Mouse (Mus musculus) heart, postnatal 10 days (tissue): ENCODE measurements around the gene Gm648. TPM values are rescaled to one million over a fixed set of nuclear protein-coding genes. Genes with fewer than 3 reads are reported as not detected.
"Not testable (repeated sequence)": the region's sequence is repeated elsewhere in the genome, so short reads cannot be mapped to it uniquely, and the experiment has no call there.

ENCODE experiments used
- DNase-seq, 2 experiments: peaks; one replicate each; pipeline ENCODE4 v3.0.0; 2021
- intact Hi-C: fragments of 180-260 bp; cut with DNase I; formaldehyde crosslinking; loops from one replicate; pipeline ENCODE4 v1.15.1; 2025
- microRNA-seq, 2 experiments: library from miRNA; unstranded; fragments of <30 nt; microRNA quantifications; one replicate each; pipeline ENCODE4 v1.2.0; 2022
- total RNA-seq, 2 experiments: library from RNA; stranded (reverse); gene quantifications; 2 replicates each; pipeline ENCODE4 v1.2.3; 2021

Gm648 gene
- total RNA-seq, result not detected

DNA sequence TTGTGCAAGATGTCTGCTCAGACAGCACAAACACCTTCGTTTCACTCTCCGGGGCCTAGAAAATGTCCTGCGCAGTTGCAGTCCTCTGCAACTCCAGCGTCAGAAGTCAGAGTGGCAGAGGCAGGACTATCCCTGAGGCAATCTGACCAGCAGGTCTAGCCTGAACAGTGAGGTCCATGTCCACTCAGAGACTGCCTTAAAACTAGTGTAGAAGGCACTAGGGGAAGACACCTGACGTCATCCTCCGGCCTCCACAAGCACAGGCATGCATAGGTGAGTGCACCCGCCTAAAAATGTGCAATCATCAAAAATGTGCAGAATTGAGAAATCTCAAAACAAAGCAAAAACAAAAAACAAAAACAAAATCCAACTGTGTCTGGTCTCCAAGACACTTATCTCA is at the start of gene Gm648:
Gene Gm648, minus strand, starts transcription at position 101 of the 400 bp plus-strand sequence.
- no peak for DNase-seq
- intact Hi-C loops, result no loop called here

GRCm38 (mm10) chrX:56597887-56598640 is 48.7 kb upstream of the Gm648 start, which contains the start of gene Mmgt1:
TSS of gene Mmgt1 (minus strand) at chrX:56598069.
- DNase-seq, result peak; percentile 92 to 94
- intact Hi-C loops, result no loop called here

GRCm38 (mm10) chrX:56597219-56597886 is 47.9 kb upstream of the Gm648 start:
- DNase-seq, result peak; percentile 19 to 31
- intact Hi-C loops, result no loop called here

- no peak for DNase-seq
Observed at GRCm38 (mm10) chrX:56578200-56578599, 28.8 kb upstream of the Gm648 start.

DNA sequence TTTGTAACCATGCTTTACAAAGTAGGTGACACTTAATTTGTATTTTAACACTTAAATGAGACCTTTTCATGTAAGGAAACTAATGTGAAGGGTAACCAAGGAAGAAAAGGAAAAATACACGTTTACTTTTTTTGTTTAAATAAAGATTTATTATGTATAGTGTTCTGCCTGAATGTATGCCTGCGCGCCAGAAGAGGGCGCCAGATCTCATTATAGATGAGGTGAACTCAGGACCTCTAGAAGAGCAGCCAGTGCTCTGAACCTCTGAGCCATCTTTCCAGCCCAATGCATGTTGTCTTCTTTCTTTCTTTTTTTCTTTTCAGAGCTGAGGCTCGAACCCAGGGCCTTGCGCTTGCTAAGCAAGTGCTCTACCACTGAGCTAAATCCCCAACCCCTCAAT is 23.1 kb upstream of the Gm648 start:
- intact Hi-C loops, result no loop called here
- peak; percentile 2 to 11 for DNase-seq

More at GRCm38 (mm10) chrX:56578200-56578599, 28.8 kb upstream of the Gm648 start:
- intact Hi-C loops, result no loop called here

DNA sequence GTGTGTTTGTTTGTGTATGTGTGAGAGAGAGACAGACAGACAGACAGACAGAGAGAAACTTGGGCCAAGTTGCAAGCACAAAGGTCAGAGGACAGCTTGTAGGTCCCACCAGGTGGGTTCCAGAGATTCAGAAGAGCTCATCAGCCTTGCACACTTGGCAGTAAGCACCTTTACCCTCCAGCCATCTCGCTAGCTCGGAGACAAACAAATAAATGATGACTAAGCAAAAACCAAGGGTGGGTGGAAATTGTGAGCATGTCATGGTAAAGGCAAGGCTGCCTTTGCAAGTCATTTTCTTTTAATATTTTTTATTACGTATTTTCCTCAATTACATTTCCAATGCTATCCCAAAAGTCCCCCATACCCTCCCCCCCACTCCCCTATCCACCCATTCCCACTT is 4.2 kb upstream of the Gm648 start:
- DNase-seq, result no peak
- intact Hi-C loops, result no loop called here

GRCm38 (mm10) chrX:56537162-56537561 is 12.2 kb downstream of the Gm648 start:
- intact Hi-C loops, result loop anchor here (5.0 kb wide), 1 partner anchor 300 kb away; no protein-coding TSS in a partner anchor
- peak; percentile 16 to 32 for DNase-seq

GRCm38 (mm10) chrX:56531266-56531665 is 18.1 kb downstream of the Gm648 start:
- DNase-seq, result peak; percentile 58 to 72
- intact Hi-C loops, result no loop called here

DNA sequence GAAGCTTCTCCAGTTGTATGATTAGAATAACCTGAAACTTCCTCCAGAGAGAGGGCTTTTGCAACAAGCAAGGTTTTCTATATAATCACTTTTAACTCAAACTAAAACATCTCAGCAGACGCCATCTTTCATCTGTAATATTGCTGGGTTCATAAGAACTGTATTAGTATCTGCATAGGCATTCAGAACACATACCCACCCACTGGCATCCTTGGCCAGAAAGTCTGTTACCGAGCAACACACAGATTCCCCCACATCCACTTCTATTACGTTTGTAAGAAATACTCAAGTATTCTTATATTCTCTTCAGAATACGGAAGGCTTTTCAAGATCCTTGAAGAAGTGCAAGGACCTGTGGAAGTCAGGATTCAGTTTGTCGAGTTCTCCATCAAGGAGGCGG is 25.0 kb downstream of the Gm648 start, which contains the start of gene Gm10477:
Gene Gm10477, plus strand, starts transcription at position 301 of the 400 bp plus-strand sequence.
- DNase-seq, intact Hi-C loops: not testable (repeated sequence)

DNA sequence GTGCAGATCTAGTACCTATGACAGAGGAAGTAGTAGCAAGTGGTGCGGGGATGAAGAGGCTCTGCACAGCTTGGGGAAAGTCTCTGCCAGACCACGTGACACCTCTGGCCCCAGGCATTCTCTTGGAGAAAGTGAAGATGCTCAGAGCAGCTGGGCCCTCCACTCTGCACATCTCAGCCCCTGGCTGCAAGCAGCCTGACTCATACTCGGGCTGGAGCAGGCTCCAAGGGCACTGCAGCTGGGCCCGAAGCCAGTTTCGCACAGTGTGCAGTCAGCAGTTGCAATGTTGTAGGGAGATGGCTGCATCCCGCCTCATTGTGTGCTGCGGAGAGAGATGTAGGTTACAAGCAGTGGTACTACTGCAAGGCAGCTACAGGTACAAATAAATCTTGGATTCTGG is 52.2 kb downstream of the Gm648 start:
- intact Hi-C loops, result no loop called here
- DNase-seq, result peak; percentile 3 to 4

Small RNA genes lying within 50 kb of the gene (microRNA-seq; reads per million reads assigned to microRNA genes)
- 0.47 to 3.5 reads per million in 2 experiments for gene Mir5116

Other genes with a start within 250 kb of the Gm648 start
- 1 to 10 TPM; 5.5 to 6.5 TPM for gene Zfp449, start 203.2 kb downstream of the Gm648 start, total RNA-seq
- gene Smim10l2a, start 175.0 kb downstream of the Gm648 start, total RNA-seq, result under 1 TPM; 0.42 to 0.45 TPM
- under 1 TPM in 1 of 2 experiments, not detected in 1; 0.93 TPM for gene Gm2174, start 101.6 kb downstream of the Gm648 start, total RNA-seq
- 10 to 100 TPM; 15.1 to 15.3 TPM for gene Ints6l, start 94.7 kb downstream of the Gm648 start, total RNA-seq
- not detected for gene Gm10477, start 24.9 kb downstream of the Gm648 start, total RNA-seq
- 10 to 100 TPM; 27.4 TPM for gene Mmgt1, start 48.5 kb upstream of the Gm648 start, total RNA-seq
- gene Slc9a6, start 60.2 kb upstream of the Gm648 start, total RNA-seq, result 10 to 100 TPM; 14.7 to 17.1 TPM
- gene Fhl1, start 182.2 kb upstream of the Gm648 start, total RNA-seq, result 100 to 1,000 TPM; 137 to 186 TPM